Mouse (Mus musculus): ENCODE results near the gene Phldb3.

GRCm38 (mm10) chr7:24584876-24585275 is 25.7 kb upstream of the Phldb3 start:
- no peak for TF ChIP-seq POLR2A (IDR thresholded peaks at IDR 0.05; ENCODE audit: low read depth, low read length)
- no peak for TF ChIP-seq CTCF (IDR thresholded peaks at IDR 0.05; ENCODE audit: extremely low read depth, insufficient read length, insufficient replicate concordance, low read depth, low read length)
